Mouse (Mus musculus) neural tube, embryonic 13.5 days (tissue): ENCODE measurements around the gene Gm11985. TPM values are rescaled to one million over a fixed set of nuclear protein-coding genes. Genes with fewer than 3 reads are reported as not detected.

ENCODE experiments used
- ATAC-seq: fragments of 200-750 bp; cut with Nextera tagmentation; 2 replicates; pipeline ENCODE4 v1.8.0; 2017; ENCODE audit warnings: low read depth, mild to moderate bottlenecking, moderate TSS enrichment, moderate library complexity
- H3K27ac ChIP-seq: fragments of 300-500 bp; sonication (generic); replicated peaks from 2 replicates; pipeline ENCODE4 v1.5.1; 2015; ENCODE audit warnings: moderate library complexity, mild to moderate bottlenecking, inconsistent platforms
- H3K27me3 ChIP-seq: fragments of 300-500 bp; sonication (generic); 2 replicates; pipeline ENCODE4 v1.6.1; 2015; ENCODE audit warnings: mild to moderate bottlenecking, inconsistent platforms
- H3K36me3 ChIP-seq: fragments of 300-500 bp; sonication (generic); 2 replicates; pipeline ENCODE4 v1.6.1; 2015; ENCODE audit warnings: mild to moderate bottlenecking, inconsistent platforms
- H3K4me1 ChIP-seq: fragments of 300-500 bp; sonication (generic); replicated peaks from 2 replicates; pipeline ENCODE4 v1.6.1; 2015; ENCODE audit warnings: inconsistent platforms
- H3K4me2 ChIP-seq: fragments of 300-500 bp; sonication (generic); 2 replicates; pipeline ENCODE4 v1.6.1; 2015; ENCODE audit warnings: inconsistent platforms, mild to moderate bottlenecking, moderate library complexity
- H3K4me3 ChIP-seq: fragments of 300-500 bp; sonication (generic); 2 replicates; pipeline ENCODE4 v1.5.1; 2015; ENCODE audit warnings: mild to moderate bottlenecking, inconsistent platforms
- H3K9ac ChIP-seq: fragments of 300-500 bp; sonication (generic); 2 replicates; pipeline ENCODE4 v1.6.1; 2015; ENCODE audit warnings: moderate library complexity, mild to moderate bottlenecking, inconsistent platforms
- H3K9me3 ChIP-seq: fragments of 300-500 bp; sonication (generic); 2 replicates; pipeline ENCODE4 v1.6.1; 2016; ENCODE audit warnings: inconsistent platforms
- WGBS: fragments of 180-500 bp; shearing (Covaris S2); methylation state at CpG from one replicate; pipeline ENCODE4 v1.1.7; 2015; 5-methylcytosine and 5-hydroxymethylcytosine counted together
- polyA plus RNA-seq: library from polyadenylated mRNA; unstranded; fragments of >200 nt; fragmentation: Nextera tagmentation; extraction: Ambion mirVana; gene quantifications from 2 replicates; pipeline ENCODE4 v1.2.1, GENCODE M21; 2015

Gene Gm11985
- polyA plus RNA-seq, 1 experiment from 2014 or later = not detected

DNA sequence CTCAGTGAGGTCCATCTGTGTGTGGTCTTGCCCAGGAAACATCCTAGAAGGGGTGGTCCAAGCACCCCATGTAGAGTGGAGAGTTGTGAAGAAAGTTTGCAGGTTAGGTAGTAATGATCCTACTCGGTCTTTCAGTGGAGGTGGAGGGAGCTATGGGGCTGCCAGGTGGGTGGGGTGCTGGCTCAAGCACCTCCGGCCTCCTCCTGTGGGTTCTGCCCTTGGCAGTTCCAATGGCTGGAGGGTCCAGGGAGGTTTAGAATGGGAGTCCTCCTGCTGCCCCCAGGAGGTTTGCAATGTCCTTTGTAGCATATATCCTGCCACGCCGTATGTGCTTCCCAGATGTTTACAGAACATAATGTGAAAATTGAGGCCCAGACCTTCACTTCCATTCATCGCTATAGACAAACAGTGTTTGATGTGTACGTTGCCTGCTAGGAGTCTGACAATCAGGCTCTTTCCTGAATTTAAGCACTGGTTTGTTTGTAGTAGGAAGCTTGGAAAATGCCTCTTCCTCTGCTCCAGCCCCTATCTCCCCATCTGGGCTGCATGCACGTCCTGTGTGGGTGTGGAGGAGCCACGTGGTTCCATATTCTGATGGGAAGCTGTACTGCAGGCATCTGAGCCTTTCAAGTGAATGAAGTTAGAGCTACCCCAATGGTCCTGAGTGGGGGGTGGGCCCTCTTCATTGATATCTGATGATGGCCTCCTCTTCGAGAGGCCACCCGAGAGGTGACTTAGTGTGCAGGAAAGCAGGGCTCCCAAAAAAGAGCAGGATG lies 10.3 kb upstream of the Gm11985 start:
- H3K4me3 ChIP-seq = no peak overlapping the region
- no peaks in the 10 kb centered on the region for H3K9me3 ChIP-seq
- ATAC-seq = no peak
- WGBS = 85% methylated on average over 10 of the region's 10 CpGs
- no peaks in the 10 kb centered on the region for H3K36me3 ChIP-seq
- H3K27ac ChIP-seq = no peak overlapping the region
- H3K9ac ChIP-seq = no peak overlapping the region
- no peaks in the 10 kb centered on the region for H3K27me3 ChIP-seq
- no peak overlapping the region for H3K4me2 ChIP-seq
- H3K4me1 ChIP-seq = peaks cover 6% of the 10 kb centered on the region

DNA sequence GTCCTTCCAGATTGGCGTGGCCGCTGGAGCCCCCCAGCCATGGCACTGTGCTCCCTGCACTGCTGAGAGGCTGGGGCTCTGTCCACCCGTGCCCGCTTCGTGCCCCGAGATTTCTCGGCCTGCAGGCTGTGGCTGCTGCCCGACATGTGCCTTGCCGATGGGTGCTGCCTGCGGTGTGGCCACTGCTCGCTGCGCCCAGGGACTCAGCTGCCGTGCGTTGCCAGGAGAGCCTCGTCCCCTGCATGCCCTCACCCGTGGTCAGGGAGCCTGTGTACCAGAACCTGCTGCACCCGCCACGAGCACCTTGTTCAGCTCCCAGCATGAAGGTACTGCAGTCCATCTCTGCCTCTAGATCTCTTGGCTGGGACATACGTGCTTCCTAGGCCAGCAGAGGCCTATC lies 9.6 kb upstream of the Gm11985 start:
- 90% methylated on average over 19 of the region's 19 CpGs for WGBS

DNA sequence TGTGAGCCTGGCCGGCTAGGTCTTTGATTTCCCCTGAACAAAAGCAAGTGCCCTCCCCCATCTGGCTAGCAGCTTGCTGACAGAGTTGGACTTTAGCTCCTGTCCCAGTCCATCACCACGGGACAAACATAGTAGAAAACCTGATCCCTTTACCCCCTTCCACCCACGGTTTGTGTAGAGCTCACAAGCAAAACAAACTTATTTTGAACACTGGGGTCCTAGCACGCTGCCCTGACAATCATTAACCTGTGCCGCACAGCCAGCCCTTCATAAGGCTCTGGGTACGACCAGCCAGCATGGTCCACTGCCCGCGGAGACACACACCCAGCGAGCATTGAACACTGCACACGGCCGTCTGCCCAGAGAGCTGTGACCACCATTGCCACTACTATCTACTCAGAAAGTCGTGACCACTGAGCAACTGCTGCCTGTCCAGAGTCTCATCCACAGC lies 9.1 kb upstream of the Gm11985 start, which contains the start of gene Igfbp1:
Gene Igfbp1 (plus strand): TSS at position 292 of the 451 bp plus-strand sequence.
- Histone ChIP-seq H3K4me2 (no peak within 1 kb of the TSS), H3K4me1 (peaks cover 6% of the 10 kb centered on the region), H3K4me3 (no peak within 1 kb of the TSS), H3K9me3 (no peaks in the 10 kb centered on the region), H3K36me3 (no peaks in the 10 kb centered on the region), H3K27ac (no peak within 1 kb of the TSS), H3K9ac (no peak within 1 kb of the TSS), H3K27me3 (no peaks in the 10 kb centered on the region)
- no peak for ATAC-seq
- WGBS = 29% methylated on average over 12 of the region's 12 CpGs

More for the DNA sequence above, 9.6 kb upstream of the Gm11985 start:
- Histone ChIP-seq H3K9ac (no peak overlapping the region), H3K4me3 (no peak overlapping the region), H3K36me3 (no peaks in the 10 kb centered on the region), H3K27ac (no peak overlapping the region), H3K9me3 (no peaks in the 10 kb centered on the region), H3K4me2 (no peak overlapping the region), H3K4me1 (peaks cover 6% of the 10 kb centered on the region), H3K27me3 (no peaks in the 10 kb centered on the region)
- ATAC-seq = no peak

DNA sequence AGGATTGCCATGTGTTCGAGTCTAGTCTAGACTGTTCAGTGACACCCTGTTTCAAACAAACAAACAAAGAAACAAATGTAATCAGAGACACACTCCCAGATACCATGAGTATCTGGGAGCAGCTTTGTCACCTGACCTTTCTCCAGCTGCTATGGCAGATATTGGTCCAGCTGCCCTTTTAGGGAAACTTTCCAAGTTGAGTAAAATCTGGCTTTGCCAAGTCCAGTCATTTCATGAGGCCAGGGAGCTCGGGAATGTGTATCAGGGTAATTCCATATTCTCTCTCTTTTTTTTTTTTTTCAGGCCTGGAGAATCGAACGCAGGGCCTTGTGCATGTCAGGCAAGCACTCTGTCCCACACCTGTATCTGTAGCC lies 6.9 kb upstream of the Gm11985 start:
- peaks cover 6% of the 10 kb centered on the region for H3K4me1 ChIP-seq
- H3K9ac ChIP-seq = no peak overlapping the region
- no peak overlapping the region for H3K27ac ChIP-seq
- H3K36me3 ChIP-seq = no peaks in the 10 kb centered on the region
- WGBS = 92% methylated on average over 4 of the region's 4 CpGs
- no peak for ATAC-seq
- no peaks in the 10 kb centered on the region for H3K9me3 ChIP-seq
- no peak overlapping the region for H3K4me2 ChIP-seq
- H3K27me3 ChIP-seq = no peaks in the 10 kb centered on the region
- no peak overlapping the region for H3K4me3 ChIP-seq

DNA sequence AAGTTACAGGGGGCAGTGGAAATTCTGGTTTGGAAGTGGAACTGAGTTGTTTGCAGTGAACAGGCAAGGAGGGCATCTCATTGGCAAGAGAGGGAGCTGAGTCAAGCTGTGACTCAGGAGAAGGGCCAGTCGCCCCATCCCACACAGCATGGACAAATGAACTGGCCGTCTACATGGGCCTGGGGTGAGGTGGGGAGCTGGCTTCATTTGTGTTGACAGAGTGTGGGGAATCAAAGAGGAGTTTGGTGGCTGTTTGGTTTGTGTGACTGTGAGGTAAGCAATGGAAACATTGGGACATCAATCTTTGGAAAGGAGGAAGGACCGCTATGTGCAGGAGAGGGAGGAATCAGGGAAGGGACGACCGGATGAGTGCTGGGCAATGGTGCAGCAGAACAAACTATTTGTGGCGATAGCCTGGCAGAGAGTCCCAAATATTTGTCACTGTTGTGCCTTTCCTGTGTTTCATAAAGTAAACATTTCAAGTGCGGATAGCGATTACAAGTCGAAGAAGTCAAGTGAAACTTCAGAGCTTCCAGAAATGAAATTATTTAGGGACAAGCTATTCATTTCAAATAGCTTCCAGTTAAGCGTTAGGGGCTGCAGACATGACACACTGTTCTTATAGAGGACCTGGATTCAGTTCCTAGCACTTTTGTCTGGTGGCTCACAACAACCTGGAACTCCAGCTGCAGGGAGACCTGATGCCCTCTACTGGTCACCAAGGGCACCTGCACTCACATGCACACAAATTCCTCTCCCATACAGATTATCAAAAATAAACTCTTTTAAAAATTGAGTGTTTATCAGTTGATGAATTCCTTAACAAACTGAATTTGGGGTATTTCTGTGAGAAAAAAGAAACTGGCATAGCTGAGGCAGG lies 6.3 kb upstream of the Gm11985 start:
- peaks cover 6% of the 10 kb centered on the region for H3K4me1 ChIP-seq
- H3K4me3 ChIP-seq = no peak overlapping the region
- no peaks in the 10 kb centered on the region for H3K9me3 ChIP-seq
- no peak overlapping the region for H3K27ac ChIP-seq
- H3K27me3 ChIP-seq = no peaks in the 10 kb centered on the region
- 94% methylated on average over 10 of the region's 10 CpGs for WGBS
- no peak overlapping the region for H3K4me2 ChIP-seq
- H3K36me3 ChIP-seq = no peaks in the 10 kb centered on the region
- H3K9ac ChIP-seq = no peak overlapping the region
- ATAC-seq = no peak

DNA sequence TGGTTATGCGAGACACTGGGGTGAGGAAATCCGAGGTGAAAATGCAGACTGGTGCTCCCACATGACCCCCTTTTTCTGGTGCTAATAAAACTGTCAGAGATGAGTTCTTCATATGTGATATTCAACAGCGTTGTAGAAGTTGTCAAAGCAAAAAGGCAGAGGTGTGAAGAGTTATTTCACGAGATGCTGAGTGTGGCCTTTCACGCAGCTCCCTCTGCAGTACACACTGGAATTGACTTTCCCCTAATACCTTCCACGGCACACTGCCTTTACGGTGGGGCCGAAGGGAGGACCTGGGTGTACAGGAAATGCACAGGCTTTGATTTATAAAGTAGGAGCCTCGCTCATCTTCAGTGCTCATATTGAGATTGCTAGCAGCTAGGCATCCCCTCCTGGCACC lies 4.8 kb upstream of the Gm11985 start:
- no peaks in the 10 kb centered on the region for H3K9me3 ChIP-seq
- H3K27me3 ChIP-seq = no peaks in the 10 kb centered on the region
- no peak overlapping the region for H3K9ac ChIP-seq
- no peaks in the 10 kb centered on the region for H3K36me3 ChIP-seq
- H3K4me2 ChIP-seq = no peak overlapping the region
- H3K27ac ChIP-seq = no peak overlapping the region
- H3K4me1 ChIP-seq = peaks cover 6% of the 10 kb centered on the region
- no peak overlapping the region for H3K4me3 ChIP-seq
- WGBS = 77% methylated on average over 9 of the region's 9 CpGs
- ATAC-seq = no peak

DNA sequence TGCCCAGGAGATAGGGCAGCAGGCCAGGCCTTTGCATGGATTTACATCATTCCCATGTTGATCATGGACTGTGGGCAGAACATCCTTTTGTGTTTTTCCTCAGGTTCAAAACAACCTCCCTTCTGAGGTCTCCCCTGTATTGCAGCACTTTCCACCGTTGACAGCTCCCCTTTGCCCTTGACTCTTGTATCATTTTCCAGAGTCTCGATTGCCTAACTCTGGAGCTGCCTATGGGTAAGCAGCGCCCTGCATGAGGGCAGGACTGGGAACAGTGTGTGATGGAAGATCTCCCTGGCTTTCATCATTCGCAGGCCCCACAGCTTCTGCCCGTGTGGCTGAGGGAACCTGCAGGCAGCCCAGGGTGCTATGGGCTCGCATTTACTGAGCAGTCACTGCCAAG lies 4.3 kb upstream of the Gm11985 start:
- 67% methylated on average over 6 of the region's 6 CpGs for WGBS
- no peak overlapping the region for H3K9ac ChIP-seq
- H3K27me3 ChIP-seq = no peaks in the 10 kb centered on the region
- no peaks in the 10 kb centered on the region for H3K36me3 ChIP-seq
- no peak overlapping the region for H3K4me2 ChIP-seq
- no peaks in the 10 kb centered on the region for H3K9me3 ChIP-seq
- no peak for ATAC-seq
- H3K27ac ChIP-seq = no peak overlapping the region
- H3K4me3 ChIP-seq = no peak overlapping the region
- H3K4me1 ChIP-seq = peaks cover 6% of the 10 kb centered on the region

DNA sequence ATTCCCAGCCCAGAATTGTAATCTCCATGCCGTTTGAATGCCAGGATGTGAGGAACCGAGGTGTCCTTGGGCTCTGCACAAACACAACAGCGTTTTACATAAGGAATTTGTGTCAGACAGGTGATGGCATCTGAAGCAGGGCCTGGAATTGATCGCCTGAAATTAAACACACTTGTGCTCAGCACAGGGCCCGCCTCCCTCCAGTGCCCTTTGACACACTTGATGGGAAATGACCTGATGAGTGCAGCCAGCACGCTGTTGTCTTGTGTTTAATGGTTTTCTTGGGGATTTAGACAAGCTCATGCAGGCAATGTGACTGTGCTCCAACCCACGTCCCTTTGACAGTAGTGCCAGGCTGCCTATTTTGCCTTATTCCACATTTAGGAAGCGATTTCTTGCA lies 897 bp downstream of the Gm11985 start:
- Histone ChIP-seq H3K27me3 (no peaks in the 10 kb centered on the region), H3K4me3 (no peak overlapping the region), H3K9ac (no peak overlapping the region), H3K4me1 (peaks cover 14% of the 10 kb centered on the region; the same call in 1 of the 2 replicates), H3K27ac (no peak overlapping the region), H3K36me3 (no peaks in the 10 kb centered on the region), H3K4me2 (no peak overlapping the region), H3K9me3 (no peaks in the 10 kb centered on the region)
- WGBS = 76% methylated on average over 8 of the region's 8 CpGs
- ATAC-seq = no peak

DNA sequence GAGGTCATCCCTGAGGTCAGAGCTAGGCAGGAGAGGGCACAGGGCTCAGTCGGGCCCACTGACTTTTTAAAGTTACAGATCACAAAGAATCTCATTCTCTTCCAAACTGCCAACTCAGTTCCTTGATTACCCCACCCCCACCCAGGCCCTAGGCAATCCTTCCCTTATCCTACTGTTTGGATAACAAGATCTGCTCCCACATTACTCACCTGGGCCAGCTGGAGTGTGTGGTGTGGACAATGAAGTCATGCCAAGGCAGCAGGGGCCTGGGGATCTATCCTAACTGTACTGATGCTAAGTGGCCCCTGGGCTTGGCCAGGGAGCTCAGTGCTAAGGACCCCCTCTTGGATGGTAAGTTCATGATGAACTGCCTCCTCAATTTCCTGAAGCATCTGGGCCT lies 3.9 kb downstream of the Gm11985 start:
- Histone ChIP-seq H3K9me3 (no peaks in the 10 kb centered on the region), H3K9ac (no peak overlapping the region), H3K27ac (no peak overlapping the region), H3K4me3 (no peak overlapping the region), H3K27me3 (no peaks in the 10 kb centered on the region), H3K4me2 (no peak overlapping the region), H3K4me1 (peaks cover 14% of the 10 kb centered on the region; the same call in 1 of the 2 replicates), H3K36me3 (no peaks in the 10 kb centered on the region)
- no peak for ATAC-seq
- WGBS = 39% methylated on average over 1 of the region's 1 CpGs

DNA sequence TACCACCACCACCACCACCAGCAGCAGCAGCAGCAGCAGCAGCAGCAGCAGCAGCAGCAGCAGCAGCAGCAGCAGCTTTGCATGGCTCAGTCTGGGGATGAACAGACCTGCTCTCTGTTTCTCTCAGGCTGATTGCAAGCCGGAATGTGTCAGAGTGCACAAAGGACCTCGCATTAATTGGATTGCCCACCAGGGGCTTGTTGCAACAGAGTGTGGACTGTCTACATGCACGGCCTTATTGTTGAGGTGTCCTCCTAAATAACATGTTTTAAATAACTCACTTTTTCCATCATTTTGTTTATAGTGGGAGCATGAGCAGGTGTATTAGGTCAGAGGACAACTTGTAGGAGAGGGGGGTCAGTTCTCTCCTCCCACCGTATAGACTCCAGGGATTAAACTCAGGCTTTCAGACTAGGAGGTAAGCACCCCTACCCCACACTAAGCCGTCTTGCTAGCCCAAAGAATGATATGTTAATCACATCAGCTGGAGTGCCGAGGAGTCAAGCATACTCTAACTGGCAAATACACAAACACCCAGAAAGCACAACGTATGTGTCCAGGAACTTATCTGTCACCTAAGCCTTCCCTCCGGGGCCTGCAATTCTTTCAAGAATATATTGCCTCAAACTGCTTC lies 5.8 kb downstream of the Gm11985 start:
- H3K27ac ChIP-seq = no peak overlapping the region
- H3K4me3 ChIP-seq = no peak overlapping the region
- no peaks in the 10 kb centered on the region for H3K36me3 ChIP-seq
- no peak overlapping the region for H3K4me2 ChIP-seq
- peak; percentile 65; the same call in 1 of the 2 replicates for ATAC-seq
- 39% methylated on average over 8 of the region's 8 CpGs for WGBS
- no peak overlapping the region for H3K9ac ChIP-seq
- H3K27me3 ChIP-seq = no peaks in the 10 kb centered on the region
- no peaks in the 10 kb centered on the region for H3K9me3 ChIP-seq
- peaks cover 14% of the 10 kb centered on the region; the same call in 1 of the 2 replicates for H3K4me1 ChIP-seq

DNA sequence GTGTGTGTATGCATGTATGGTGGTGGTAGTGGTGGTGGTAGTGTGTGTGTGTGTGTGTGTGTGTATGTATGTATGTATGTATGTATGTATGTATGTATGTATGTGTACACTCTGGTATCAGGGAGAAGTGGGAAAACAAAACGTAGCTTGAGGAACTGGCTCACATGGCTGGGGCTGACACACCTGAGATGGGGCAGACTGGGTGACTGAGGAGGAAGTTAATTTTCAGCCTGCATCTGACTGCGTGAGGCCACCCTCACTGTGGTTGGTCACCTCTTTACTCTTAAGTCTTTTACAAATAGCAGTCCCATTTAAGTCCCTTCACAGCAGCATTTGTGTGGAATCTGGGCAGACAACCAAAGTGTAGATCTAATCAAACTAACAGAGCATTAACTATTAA lies 9.1 kb downstream of the Gm11985 start:
- H3K4me1 ChIP-seq = peaks cover 8% of the 10 kb centered on the region; the same call in 1 of the 2 replicates
- no peak overlapping the region for H3K4me2 ChIP-seq
- no peak overlapping the region for H3K27ac ChIP-seq
- no peak for ATAC-seq
- H3K36me3 ChIP-seq = no peaks in the 10 kb centered on the region
- no peak overlapping the region for H3K9ac ChIP-seq
- 100% methylated on average over 2 of the region's 2 CpGs for WGBS
- no peaks in the 10 kb centered on the region for H3K9me3 ChIP-seq
- H3K4me3 ChIP-seq = no peak overlapping the region
- no peaks in the 10 kb centered on the region for H3K27me3 ChIP-seq

DNA sequence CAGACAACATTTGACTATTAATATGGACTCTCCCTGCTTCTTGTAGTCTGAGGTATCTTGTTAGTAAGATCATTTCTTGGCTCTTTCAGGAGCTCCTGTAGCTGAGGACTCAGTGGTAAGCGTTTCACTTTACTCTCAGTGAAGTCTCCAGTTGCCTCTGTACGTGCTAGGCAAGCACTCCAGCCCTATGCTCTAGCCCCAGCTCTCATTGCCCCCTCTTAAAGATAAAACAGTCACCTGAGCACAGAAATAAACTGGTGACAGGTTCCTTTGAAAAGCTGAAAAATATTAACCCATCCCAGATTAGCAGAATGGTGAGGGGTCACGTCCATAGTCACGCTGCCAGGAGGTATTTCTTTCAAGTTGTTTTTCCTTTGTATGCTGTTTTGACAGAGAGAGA lies 9.6 kb downstream of the Gm11985 start:
- no peaks in the 10 kb centered on the region for H3K27me3 ChIP-seq
- no peak overlapping the region for H3K27ac ChIP-seq
- 0 out of 2 replicates have a peak, but pooled peaks cover 4% of the 10 kb centered on the region for H3K4me1 ChIP-seq
- no peak overlapping the region for H3K4me3 ChIP-seq
- no peak overlapping the region for H3K9ac ChIP-seq
- no peaks in the 10 kb centered on the region for H3K9me3 ChIP-seq
- H3K36me3 ChIP-seq = no peaks in the 10 kb centered on the region
- no peak overlapping the region for H3K4me2 ChIP-seq
- WGBS = 74% methylated on average over 4 of the region's 4 CpGs
- no peak for ATAC-seq
